Mouse (Mus musculus) heart, adult 2 months (tissue): ENCODE results near the gene Phf12.

ENCODE experiments used
- CTCF ChIP-seq: fragments of 200-600 bp; IDR thresholded peaks from 2 replicates; pipeline ENCODE4 v1.8.1; 2022; ENCODE audit warnings: antibody characterized with exemption, mild to moderate bottlenecking, moderate library complexity
- POLR2A ChIP-seq: fragments of 200-500 bp; IDR thresholded peaks from 2 replicates; pipeline ENCODE4 v1.6.1; 2011; ENCODE audit warnings: mild to moderate bottlenecking, low read depth, low read length, control low read depth; ENCODE audit not compliant: insufficient read depth

DNA sequence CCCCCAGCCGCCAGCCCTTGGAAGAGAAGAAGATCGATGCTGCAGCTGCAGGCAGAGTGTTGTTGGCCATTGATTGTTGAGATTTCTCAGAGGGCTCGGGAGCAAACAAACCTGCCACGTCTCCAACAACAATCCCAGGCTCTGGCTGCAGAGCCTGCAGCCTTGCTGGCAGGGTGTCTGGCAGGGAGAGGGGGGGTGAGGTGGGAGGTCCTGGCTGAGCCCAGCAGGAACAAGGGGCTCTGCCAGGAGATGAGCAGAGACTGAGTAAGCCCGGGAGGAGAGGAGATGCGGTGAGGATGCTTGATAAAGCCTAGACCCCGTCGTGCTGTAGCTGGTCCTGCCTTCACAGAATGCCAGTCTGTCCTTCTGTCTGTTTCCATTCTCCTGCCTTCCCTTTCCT, 45.7 kb upstream of the Phf12 start:
- no peak for TF ChIP-seq CTCF
- no peak for TF ChIP-seq POLR2A
